Mouse (Mus musculus) hindbrain, embryonic 16.5 days (tissue): ENCODE data around the gene Gfap. TPM values are rescaled to one million over a fixed set of nuclear protein-coding genes. Genes with fewer than 3 reads are reported as not detected.

Source experiments
- ATAC-seq: fragments of 200-750 bp; cut with Nextera tagmentation; 2 replicates; pipeline ENCODE4 v1.8.0; 2017; ENCODE audit warnings: moderate TSS enrichment, moderate library complexity
- H3K27ac ChIP-seq: fragments of 300-500 bp; sonication (generic); 2 replicates; pipeline ENCODE4 v1.5.1; 2014; ENCODE audit warnings: low read depth, mild to moderate bottlenecking, control low read depth, low read length, moderate library complexity
- H3K27me3 ChIP-seq: fragments of 300-500 bp; sonication (generic); replicated peaks from 2 replicates; pipeline ENCODE4 v1.6.1; 2014; ENCODE audit warnings: low read length; ENCODE audit not compliant: control insufficient read depth, insufficient read depth
- H3K36me3 ChIP-seq: fragments of 300-500 bp; sonication (generic); 2 replicates; pipeline ENCODE4 v1.6.1; 2014; ENCODE audit warnings: mild to moderate bottlenecking, low read length, moderate library complexity, mixed read lengths; ENCODE audit not compliant: control insufficient read depth, insufficient read depth
- H3K4me1 ChIP-seq: fragments of 300-500 bp; sonication (generic); 2 replicates; pipeline ENCODE4 v1.6.1; 2014; ENCODE audit warnings: low read depth, low read length; ENCODE audit not compliant: control insufficient read depth, insufficient read depth
- H3K4me2 ChIP-seq: fragments of 300-500 bp; sonication (generic); 2 replicates; pipeline ENCODE4 v1.6.1; 2014; ENCODE audit warnings: mild to moderate bottlenecking, low read length, control low read depth, moderate library complexity
- H3K4me3 ChIP-seq: fragments of 300-500 bp; sonication (generic); 2 replicates; pipeline ENCODE4 v1.5.1; 2014; ENCODE audit warnings: mild to moderate bottlenecking, low read length, control low read depth, moderate library complexity
- H3K9ac ChIP-seq: fragments of 300-500 bp; sonication (generic); 2 replicates; pipeline ENCODE4 v1.6.1; 2014; ENCODE audit warnings: low read depth, mild to moderate bottlenecking, control low read depth, low read length, moderate library complexity
- H3K9me3 ChIP-seq: fragments of 300-500 bp; sonication (generic); 2 replicates; pipeline ENCODE4 v1.6.1; 2014; ENCODE audit warnings: mild to moderate bottlenecking, low read length, moderate library complexity; ENCODE audit not compliant: control insufficient read depth
- WGBS: fragments of 180-500 bp; shearing (Covaris S2); extraction: QIAGEN DNeasy Blood & Tissue Kit; methylation state at CpG from one replicate; pipeline ENCODE4 v1.1.7; 2014; 5-methylcytosine and 5-hydroxymethylcytosine counted together
- polyA plus RNA-seq: library from polyadenylated mRNA; unstranded; fragments of >200 nt; fragmentation: Nextera tagmentation; extraction: Ambion mirVana; gene quantifications from 2 replicates; pipeline ENCODE4 v1.2.1, GENCODE M21; 2015

The Gfap gene
- polyA plus RNA-seq, 1 experiment from 2014 or later: 15.5 TPM

- H3K9me3 ChIP-seq: no peaks in the 10 kb centered on the region
- 60% methylated on average over 7 of the region's 7 CpGs for WGBS
- H3K4me1 ChIP-seq: peaks cover 5% of the 10 kb centered on the region
- no peak overlapping the region for H3K4me2 ChIP-seq
- no peak for ATAC-seq
- no peaks in the 10 kb centered on the region; the same call in 1 of the 2 replicates for H3K36me3 ChIP-seq
- H3K27me3 ChIP-seq: peaks cover 2% of the 10 kb centered on the region; the same call in 1 of the 2 replicates
- H3K9ac ChIP-seq: no peak overlapping the region
- H3K27ac ChIP-seq: no peak overlapping the region
- H3K4me3 ChIP-seq: no peak overlapping the region
Measured at GRCm38 (mm10) chr11:102903654-102904053, 2.9 kb upstream of the Gfap start.

- Histone ChIP-seq H3K27ac (no peak overlapping the region), H3K4me2 (no peak overlapping the region), H3K36me3 (no peaks in the 10 kb centered on the region), H3K4me3 (no peak overlapping the region), H3K9me3 (no peaks in the 10 kb centered on the region), H3K4me1 (peaks cover 5% of the 10 kb centered on the region), H3K9ac (no peak overlapping the region), H3K27me3 (peaks cover 2% of the 10 kb centered on the region; the same call in 1 of the 2 replicates)
- no peak for ATAC-seq
- 80% methylated on average over 5 of the region's 5 CpGs for WGBS
Measured at GRCm38 (mm10) chr11:102902107-102902506, 1.4 kb upstream of the Gfap start.

- H3K9ac ChIP-seq: no peak overlapping the region
- WGBS: 56% methylated on average over 4 of the region's 4 CpGs
- no peak overlapping the region for H3K4me2 ChIP-seq
- ATAC-seq: no peak; the same call in 1 of the 2 replicates
- H3K4me1 ChIP-seq: peaks cover 5% of the 10 kb centered on the region
- no peak overlapping the region for H3K4me3 ChIP-seq
- no peaks in the 10 kb centered on the region for H3K36me3 ChIP-seq
- H3K9me3 ChIP-seq: no peaks in the 10 kb centered on the region
- H3K27ac ChIP-seq: no peak overlapping the region
- peaks cover 8% of the 10 kb centered on the region for H3K27me3 ChIP-seq
Measured at GRCm38 (mm10) chr11:102901199-102901598, 487 bp upstream of the Gfap start.

- no peaks in the 10 kb centered on the region for H3K9me3 ChIP-seq
- no peaks in the 10 kb centered on the region for H3K36me3 ChIP-seq
- H3K4me3 ChIP-seq: no peak overlapping the region
- H3K27me3 ChIP-seq: peaks cover 27% of the 10 kb centered on the region
- H3K9ac ChIP-seq: no peak overlapping the region
- 0 out of 2 replicates have a peak overlapping the region, but pooled peaks have one; percentile 5 for H3K27ac ChIP-seq
- peak; percentile 95 for ATAC-seq
- 49% methylated on average over 9 of the region's 9 CpGs for WGBS
- peaks cover 3% of the 10 kb centered on the region for H3K4me1 ChIP-seq
- no peak overlapping the region for H3K4me2 ChIP-seq
Measured at GRCm38 (mm10) chr11:102898408-102898807, 2.3 kb downstream of the Gfap start.

GRCm38 (mm10) chr11:102896641-102897040 lies 4.1 kb downstream of the Gfap start:
- Histone ChIP-seq H3K36me3 (no peaks in the 10 kb centered on the region), H3K4me2 (no peak overlapping the region), H3K4me1 (peaks cover 8% of the 10 kb centered on the region), H3K9ac (no peak overlapping the region; the same call in 1 of the 2 replicates), H3K9me3 (no peaks in the 10 kb centered on the region), H3K27ac (no peak overlapping the region), H3K4me3 (no peak overlapping the region), H3K27me3 (peaks cover 40% of the 10 kb centered on the region)
- no peak for ATAC-seq
- WGBS: 82% methylated on average over 20 of the region's 20 CpGs

GRCm38 (mm10) chr11:102895779-102896178 lies 4.9 kb downstream of the Gfap start:
- H3K4me2 ChIP-seq: no peak overlapping the region
- no peaks in the 10 kb centered on the region for H3K36me3 ChIP-seq
- peaks cover 39% of the 10 kb centered on the region for H3K27me3 ChIP-seq
- H3K9me3 ChIP-seq: no peaks in the 10 kb centered on the region
- H3K27ac ChIP-seq: no peak overlapping the region
- WGBS: 77% methylated on average over 9 of the region's 9 CpGs
- H3K4me1 ChIP-seq: peaks cover 5% of the 10 kb centered on the region
- H3K9ac ChIP-seq: no peak overlapping the region; the same call in 1 of the 2 replicates
- no peak for ATAC-seq
- no peak overlapping the region for H3K4me3 ChIP-seq

- H3K4me1 ChIP-seq: peaks cover 5% of the 10 kb centered on the region
- no peak overlapping the region for H3K9ac ChIP-seq
- H3K36me3 ChIP-seq: no peaks in the 10 kb centered on the region
- WGBS: 94% methylated on average over 4 of the region's 4 CpGs
- ATAC-seq: no peak
- H3K4me3 ChIP-seq: no peak overlapping the region
- H3K27me3 ChIP-seq: peaks cover 39% of the 10 kb centered on the region
- no peak overlapping the region for H3K27ac ChIP-seq
- no peak overlapping the region for H3K4me2 ChIP-seq
- no peaks in the 10 kb centered on the region for H3K9me3 ChIP-seq
Measured at GRCm38 (mm10) chr11:102894716-102895115, 6.0 kb downstream of the Gfap start.

GRCm38 (mm10) chr11:102893015-102893651 lies 7.6 kb downstream of the Gfap start:
- peaks cover 41% of the 10 kb centered on the region for H3K27me3 ChIP-seq
- no peaks in the 10 kb centered on the region for H3K36me3 ChIP-seq
- H3K4me2 ChIP-seq: peak overlapping the region; percentile 61
- H3K27ac ChIP-seq: no peak overlapping the region
- H3K4me1 ChIP-seq: peaks cover 5% of the 10 kb centered on the region
- ATAC-seq: peak; percentile 51; the same call in 1 of the 2 replicates
- H3K9me3 ChIP-seq: no peaks in the 10 kb centered on the region
- peak overlapping the region; percentile 31 for H3K4me3 ChIP-seq
- peak overlapping the region; percentile 8 for H3K9ac ChIP-seq
- 6% methylated on average over 43 of the region's 43 CpGs for WGBS

GRCm38 (mm10) chr11:102890096-102890495 lies 10.6 kb downstream of the Gfap start:
- Histone ChIP-seq H3K36me3 (no peaks in the 10 kb centered on the region), H3K9me3 (no peaks in the 10 kb centered on the region), H3K4me1 (peaks cover 9% of the 10 kb centered on the region), H3K9ac (no peak overlapping the region), H3K4me2 (no peak overlapping the region), H3K27me3 (peaks cover 31% of the 10 kb centered on the region), H3K4me3 (no peak overlapping the region), H3K27ac (no peak overlapping the region)
- ATAC-seq: no peak
- 54% methylated on average over 5 of the region's 5 CpGs for WGBS
